Mouse (Mus musculus) myocyte (in vitro differentiated cells): ENCODE results near the gene Zbtb32.

Source experiments
- CEBPB ChIP-seq: IDR thresholded peaks from 2 replicates; pipeline ENCODE4 v1.6.1; 2011; ENCODE audit warnings: mild to moderate bottlenecking, moderate library complexity; ENCODE audit not compliant: poor library complexity, insufficient read depth, severe bottlenecking
- E2F4 ChIP-seq: IDR thresholded peaks from one replicate; pipeline ENCODE4 v1.6.1; 2011; ENCODE audit warnings: mild to moderate bottlenecking, control low read depth, moderate library complexity; ENCODE audit not compliant: insufficient read depth
- MAX ChIP-seq: IDR thresholded peaks from one replicate; pipeline ENCODE4 v1.6.1; 2011; ENCODE audit warnings: low read depth, mild to moderate bottlenecking, control low read depth
- MYOG ChIP-seq, 3 experiments: IDR thresholded peaks; one replicate each; pipeline ENCODE4 v1.6.1; 2011; ENCODE audit warnings: control low read depth in 2 of 3, low read depth in 2 of 3, mild to moderate bottlenecking in 2 of 3; ENCODE audit not compliant: insufficient read length in 2 of 3, control insufficient read depth in 1 of 3, insufficient read depth in 1 of 3
- POLR2A ChIP-seq: IDR thresholded peaks from one replicate; pipeline ENCODE4 v1.6.1; 2011; ENCODE audit warnings: low read depth, mild to moderate bottlenecking, control low read depth, moderate library complexity; ENCODE audit not compliant: insufficient read length
- POLR2AphosphoS2 ChIP-seq: IDR thresholded peaks from one replicate; pipeline ENCODE4 v1.6.1; 2011; ENCODE audit warnings: low read depth, control low read depth; ENCODE audit not compliant: insufficient read length
- TCF12 ChIP-seq: IDR thresholded peaks from one replicate; pipeline ENCODE4 v1.6.1; 2011; ENCODE audit warnings: mild to moderate bottlenecking, control low read depth; ENCODE audit not compliant: poor library complexity, insufficient read depth, severe bottlenecking
- USF1 ChIP-seq: IDR thresholded peaks from one replicate; pipeline ENCODE4 v1.6.1; 2011; ENCODE audit warnings: low read depth, mild to moderate bottlenecking, control low read depth, moderate library complexity

GRCm38 (mm10) chr7:30596811-30597210 is 1.9 kb downstream of the Zbtb32 start:
- TF ChIP-seq E2F4 (no peak), POLR2A (no peak), MYOG (IDR thresholded peaks at IDR 0.05; ENCODE audit: control insufficient read depth in 1 of 3, insufficient read depth in 1 of 3, insufficient read length in 2 of 3, low read depth in 2 of 3) (no peak), USF1 (no peak), POLR2AphosphoS2 (no peak), CEBPB (no peak), MAX (no peak), TCF12 (no peak)
